Mouse (Mus musculus) liver, embryonic 11.5 days (tissue): ENCODE data around the gene Porcn. TPM values are rescaled to one million over a fixed set of nuclear protein-coding genes. Genes with fewer than 3 reads are reported as not detected.

ENCODE experiments used
- ATAC-seq: fragments of 200-750 bp; cut with Nextera tagmentation; replicated peaks from 2 replicates; pipeline ENCODE4 v1.8.0; 2017; ENCODE audit warnings: moderate number of reproducible peaks, mild to moderate bottlenecking, moderate TSS enrichment, moderate library complexity; ENCODE audit not compliant: low FRiP score
- DNase-seq: peaks from one replicate; pipeline ENCODE4 v3.0.0-alpha.2; 2017; ENCODE audit warnings: low spot score
- H3K27ac ChIP-seq: fragments of 300-500 bp; sonication (generic); 2 replicates; pipeline ENCODE4 v1.5.1; 2014; ENCODE audit warnings: mild to moderate bottlenecking, low read depth, low read length, control low read depth
- H3K27me3 ChIP-seq: fragments of 300-500 bp; sonication (generic); replicated peaks from 2 replicates; pipeline ENCODE4 v1.6.1; 2014; ENCODE audit warnings: low read length, mixed read lengths; ENCODE audit not compliant: control insufficient read depth, insufficient read depth
- H3K36me3 ChIP-seq: fragments of 300-500 bp; sonication (generic); 2 replicates; pipeline ENCODE4 v1.6.1; 2014; ENCODE audit warnings: mild to moderate bottlenecking, low read length, moderate library complexity, mixed read lengths; ENCODE audit not compliant: control insufficient read depth, insufficient read depth
- H3K4me1 ChIP-seq: fragments of 300-500 bp; sonication (generic); replicated peaks from 2 replicates; pipeline ENCODE4 v1.6.1; 2014; ENCODE audit warnings: low read length, mixed read lengths; ENCODE audit not compliant: control insufficient read depth, insufficient read depth
- H3K4me2 ChIP-seq: fragments of 300-500 bp; sonication (generic); 2 replicates; pipeline ENCODE4 v1.6.1; 2014; ENCODE audit warnings: mild to moderate bottlenecking, control low read depth, moderate library complexity
- H3K4me3 ChIP-seq: fragments of 300-500 bp; sonication (generic); 2 replicates; pipeline ENCODE4 v1.5.1; 2014; ENCODE audit warnings: low read depth, low read length, control low read depth
- H3K9ac ChIP-seq: fragments of 300-500 bp; sonication (generic); 2 replicates; pipeline ENCODE4 v1.6.1; 2014; ENCODE audit warnings: low read depth, low read length, control low read depth
- H3K9me3 ChIP-seq: fragments of 300-500 bp; sonication (generic); 2 replicates; pipeline ENCODE4 v1.6.1; 2016; ENCODE audit warnings: low read length, inconsistent platforms, mixed read lengths; ENCODE audit not compliant: control insufficient read depth
- WGBS: fragments of 180-500 bp; shearing (Covaris S2); extraction: QIAGEN DNeasy Blood & Tissue Kit; methylation state at CpG from one replicate; pipeline ENCODE4 v1.1.7; 2014; 5-methylcytosine and 5-hydroxymethylcytosine counted together
- polyA plus RNA-seq: library from polyadenylated mRNA; unstranded; fragments of >200 nt; fragmentation: Nextera tagmentation; extraction: Ambion mirVana; gene quantifications from 2 replicates; pipeline ENCODE4 v1.2.1, GENCODE M21; 2014

The Porcn gene
- polyA plus RNA-seq, 1 experiment from 2014 or later: 2.8 TPM

DNA sequence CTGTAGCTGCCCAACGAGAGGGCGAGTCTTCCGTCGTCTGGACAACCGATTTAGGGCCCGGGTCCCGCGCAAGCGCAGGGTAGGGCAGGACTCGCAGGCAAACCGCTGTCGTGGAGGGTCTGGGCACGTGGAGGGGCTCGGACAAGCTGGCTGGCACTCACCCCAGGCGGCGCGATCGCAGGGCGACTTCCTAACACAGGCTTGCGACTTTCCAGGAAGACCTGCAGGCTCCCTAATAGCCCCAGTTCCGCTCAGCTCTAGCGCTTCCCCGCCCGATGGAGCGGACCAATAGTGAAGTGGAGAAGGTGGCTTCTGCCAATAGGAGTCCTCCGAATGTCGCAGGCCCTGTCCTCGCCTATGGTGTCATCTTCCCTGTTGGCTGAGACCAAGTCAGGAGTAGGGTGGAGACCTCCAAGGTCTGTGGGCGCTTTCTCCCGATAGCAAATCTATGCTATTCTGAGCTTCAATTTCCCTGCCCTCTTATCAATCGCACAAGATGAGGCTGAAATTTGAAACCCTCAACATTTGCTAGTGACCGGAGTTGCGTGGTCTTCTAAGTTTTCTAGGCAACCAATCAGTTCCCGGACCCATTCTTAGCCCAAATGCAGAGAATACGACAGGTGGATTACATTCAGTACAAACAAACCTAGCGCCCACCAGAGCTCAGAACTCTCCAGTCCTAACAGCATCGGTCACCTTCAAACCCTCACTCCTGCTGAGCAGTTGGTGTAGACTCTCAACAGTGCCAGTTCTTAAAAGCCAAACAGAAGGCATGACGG lies 13.5 kb downstream of the Porcn start:
- ATAC-seq (peak; percentile 99), DNase-seq (peak; percentile 67)
- 8% methylated on average over 38 of the region's 38 CpGs for WGBS
- peak overlapping the region; percentile 73 for H3K4me2 ChIP-seq
- no peaks in the 10 kb centered on the region for H3K9me3 ChIP-seq
- H3K36me3 ChIP-seq: no peaks in the 10 kb centered on the region
- H3K4me3 ChIP-seq: peak overlapping the region; percentile 62
- no peaks in the 10 kb centered on the region for H3K27me3 ChIP-seq
- peak overlapping the region; percentile 78 for H3K9ac ChIP-seq
- peak overlapping the region; percentile 56 for H3K27ac ChIP-seq
- H3K4me1 ChIP-seq: peaks cover 4% of the 10 kb centered on the region; the same call in 1 of the 2 replicates

DNA sequence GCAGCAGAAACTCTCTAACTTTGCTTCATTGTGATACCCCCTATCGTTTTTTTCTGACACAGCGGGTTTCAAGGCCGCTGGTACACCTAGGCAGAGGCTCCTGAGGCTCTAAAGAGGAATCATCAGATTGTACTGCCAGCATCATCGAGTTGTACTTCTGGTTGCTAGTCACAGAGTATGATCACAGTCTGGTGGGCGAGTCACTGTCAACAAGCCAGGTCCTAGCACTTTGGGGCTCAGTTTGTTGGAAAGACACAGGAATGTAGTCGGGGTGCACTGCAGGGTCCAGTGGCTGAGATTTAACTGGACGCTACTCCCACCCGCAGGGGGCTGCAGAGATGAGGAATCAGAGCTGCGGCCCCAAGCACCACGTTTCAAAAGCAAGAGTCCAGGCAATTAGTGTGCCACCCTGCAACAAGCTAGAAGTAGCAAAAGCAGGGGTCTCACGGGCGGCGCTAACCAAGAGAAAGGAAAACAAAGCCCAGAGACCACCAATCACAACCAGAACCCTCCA lies 14.1 kb downstream of the Porcn start:
- DNase-seq (no peak), ATAC-seq (no peak)
- Histone ChIP-seq H3K4me1 (peaks cover 4% of the 10 kb centered on the region; the same call in 1 of the 2 replicates), H3K9ac (peak overlapping the region; percentile 78), H3K4me3 (peak overlapping the region; percentile 62), H3K27me3 (no peaks in the 10 kb centered on the region), H3K27ac (peak overlapping the region; percentile 56), H3K4me2 (peak overlapping the region; percentile 73), H3K9me3 (no peaks in the 10 kb centered on the region), H3K36me3 (no peaks in the 10 kb centered on the region)
- 13% methylated on average over 13 of the region's 13 CpGs for WGBS

DNA sequence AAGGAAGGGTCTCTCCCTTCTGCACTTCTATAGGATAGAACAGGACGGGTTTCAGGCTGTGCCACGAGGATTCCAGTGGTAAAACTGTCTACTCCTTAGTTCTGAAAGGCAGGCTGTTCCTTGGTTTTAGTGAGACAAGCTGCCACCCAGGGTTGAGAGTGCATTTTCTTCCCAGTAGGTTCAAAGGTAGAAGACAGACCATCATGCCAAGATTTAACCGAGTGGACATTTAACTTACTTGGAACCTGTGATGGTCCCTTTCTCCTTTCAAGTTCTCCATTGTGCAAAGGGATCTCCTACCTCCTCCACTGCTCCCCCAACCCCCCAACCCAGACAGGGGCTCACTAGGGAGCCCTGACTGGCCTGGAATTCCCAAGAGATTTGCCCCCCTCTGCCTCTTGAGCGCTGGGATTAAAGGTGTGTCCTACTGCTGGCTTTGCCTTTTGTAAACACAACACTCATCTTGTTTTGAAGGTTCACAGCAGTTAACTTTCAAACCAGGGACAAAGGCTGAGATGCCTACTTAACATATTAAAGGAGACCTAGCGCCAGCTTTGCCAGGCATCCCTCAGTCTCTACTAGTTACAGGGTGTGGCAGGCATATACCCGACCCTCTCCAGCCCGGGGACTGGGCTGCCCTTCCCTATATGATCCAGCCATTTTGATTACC lies 23.3 kb downstream of the Porcn start:
- no peak for ATAC-seq

DNA sequence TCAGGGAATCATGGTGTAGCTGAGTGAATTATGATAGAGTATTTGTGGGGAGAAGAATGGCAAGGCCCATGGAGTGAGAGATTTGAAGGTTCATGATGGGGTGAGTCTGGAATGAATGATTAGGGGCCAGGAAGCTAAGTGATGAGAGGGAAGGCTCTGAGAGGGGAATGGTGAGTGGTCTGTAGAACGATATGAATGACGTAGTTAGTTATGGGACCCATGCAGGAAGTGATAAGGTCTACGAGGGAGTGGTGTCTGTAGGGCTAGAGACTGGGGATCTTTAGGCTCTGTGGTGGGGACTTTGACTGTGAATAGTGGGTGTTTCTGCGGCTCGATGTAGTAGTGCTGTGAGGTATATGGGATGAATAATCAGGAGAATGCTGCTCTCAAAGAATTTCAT lies 26.7 kb downstream of the Porcn start:
- H3K4me1 ChIP-seq: 0 out of 2 replicates have a peak, but pooled peaks cover 2% of the 10 kb centered on the region
- 58% methylated on average over 5 of the region's 5 CpGs for WGBS
- H3K27me3 ChIP-seq: no peaks in the 10 kb centered on the region
- H3K27ac ChIP-seq: no peak overlapping the region
- no peak overlapping the region for H3K4me2 ChIP-seq
- no peaks in the 10 kb centered on the region for H3K9me3 ChIP-seq
- H3K9ac ChIP-seq: no peak overlapping the region
- no peak for DNase-seq
- H3K36me3 ChIP-seq: no peaks in the 10 kb centered on the region
- no peak; the same call in 1 of the 2 replicates for ATAC-seq
- H3K4me3 ChIP-seq: no peak overlapping the region

More for the DNA sequence above, 23.3 kb downstream of the Porcn start:
- WGBS: 17% methylated on average over 7 of the region's 7 CpGs
- no peak overlapping the region for H3K9ac ChIP-seq
- no peak overlapping the region for H3K4me3 ChIP-seq
- no peak for DNase-seq
- no peak overlapping the region for H3K4me2 ChIP-seq
- no peak overlapping the region for H3K27ac ChIP-seq
- 0 out of 2 replicates have a peak, but pooled peaks cover 2% of the 10 kb centered on the region for H3K4me1 ChIP-seq
- H3K9me3 ChIP-seq: no peaks in the 10 kb centered on the region
- H3K27me3 ChIP-seq: no peaks in the 10 kb centered on the region
- no peaks in the 10 kb centered on the region; the same call in 1 of the 2 replicates for H3K36me3 ChIP-seq

DNA sequence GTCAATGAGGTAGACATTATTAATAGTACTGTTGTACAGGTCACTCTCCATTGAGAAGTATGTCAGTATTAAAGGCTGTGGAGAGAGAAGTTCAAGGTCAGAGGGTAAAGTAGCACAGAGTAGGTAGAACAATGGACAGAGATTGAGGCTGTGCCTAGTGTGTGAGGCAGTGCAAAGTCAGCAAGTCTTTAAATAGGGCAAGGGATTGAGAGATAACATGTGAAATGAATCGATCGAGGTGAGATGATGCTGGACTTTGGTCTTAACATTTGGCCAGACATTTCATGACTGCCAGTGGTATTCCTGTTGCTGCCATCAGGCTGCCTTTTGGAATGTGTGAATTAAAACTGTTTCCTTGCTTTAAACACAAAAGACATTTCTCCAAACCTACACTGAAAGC lies 27.5 kb downstream of the Porcn start:
- Histone ChIP-seq H3K27me3 (no peaks in the 10 kb centered on the region), H3K36me3 (no peaks in the 10 kb centered on the region), H3K4me3 (no peak overlapping the region), H3K9me3 (no peaks in the 10 kb centered on the region), H3K4me1 (0 out of 2 replicates have a peak, but pooled peaks cover 2% of the 10 kb centered on the region), H3K27ac (no peak overlapping the region), H3K4me2 (no peak overlapping the region), H3K9ac (no peak overlapping the region)
- 87% methylated on average over 2 of the region's 2 CpGs for WGBS
- DNase-seq: no peak
- ATAC-seq: no peak

DNA sequence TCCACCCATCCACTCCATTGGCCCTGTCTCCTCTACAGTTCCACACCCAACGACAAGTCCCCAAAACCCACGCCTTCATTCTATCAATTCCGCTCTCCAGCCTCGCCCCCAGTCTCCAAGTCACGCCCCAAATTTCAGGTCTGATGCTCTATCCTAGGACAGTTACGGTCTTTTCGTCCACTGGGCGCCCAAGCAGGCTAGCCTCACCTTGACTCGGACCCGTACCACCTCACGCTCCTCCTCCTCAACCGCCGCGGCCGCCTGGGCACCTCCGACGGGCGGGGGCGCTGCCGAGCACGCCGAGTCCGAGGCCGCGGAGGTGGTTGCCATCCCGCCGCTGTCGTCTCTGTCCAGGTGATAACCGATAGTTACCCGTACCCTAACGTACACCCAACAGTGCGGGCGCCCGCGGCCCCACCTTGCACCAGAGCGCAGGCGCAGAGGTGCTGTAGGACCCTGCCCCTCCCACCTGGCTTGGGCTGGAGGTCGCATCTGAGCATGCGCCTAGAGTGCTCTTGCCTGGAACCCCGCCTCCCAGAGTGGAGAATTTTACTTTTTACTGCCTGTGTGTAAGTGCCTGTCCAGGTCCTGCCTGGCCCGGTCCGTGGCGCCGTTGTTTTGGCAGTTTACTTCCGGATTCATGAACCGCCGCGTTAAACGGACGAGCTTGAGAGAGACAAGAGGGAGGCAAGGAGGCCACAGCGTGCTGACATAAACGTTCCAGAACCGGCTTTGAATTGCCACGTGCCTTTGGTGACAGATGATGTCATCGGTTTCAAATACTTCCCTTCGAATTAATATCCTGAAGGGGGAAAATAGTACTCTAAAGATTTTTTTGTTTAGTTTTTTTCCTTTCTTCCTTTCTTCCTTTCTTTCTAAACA lies 30.6 kb downstream of the Porcn start, which contains the start of gene Tbc1d25:
Gene Tbc1d25 (minus strand): TSS at position 678 of the 882 bp plus-strand sequence.
- Histone ChIP-seq H3K9me3 (no peaks in the 10 kb centered on the region), H3K4me2 (peak within 1 kb of the TSS; percentile 63), H3K36me3 (no peaks in the 10 kb centered on the region), H3K27me3 (no peaks in the 10 kb centered on the region), H3K27ac (peak within 1 kb of the TSS; percentile 75), H3K4me3 (peak within 1 kb of the TSS; percentile 61), H3K9ac (peak within 1 kb of the TSS; percentile 70), H3K4me1 (0 out of 2 replicates have a peak, but pooled peaks cover 2% of the 10 kb centered on the region)
- WGBS: 9% methylated on average over 56 of the region's 56 CpGs
- ATAC-seq (peak; percentile 91), DNase-seq (peak; percentile 78)

DNA sequence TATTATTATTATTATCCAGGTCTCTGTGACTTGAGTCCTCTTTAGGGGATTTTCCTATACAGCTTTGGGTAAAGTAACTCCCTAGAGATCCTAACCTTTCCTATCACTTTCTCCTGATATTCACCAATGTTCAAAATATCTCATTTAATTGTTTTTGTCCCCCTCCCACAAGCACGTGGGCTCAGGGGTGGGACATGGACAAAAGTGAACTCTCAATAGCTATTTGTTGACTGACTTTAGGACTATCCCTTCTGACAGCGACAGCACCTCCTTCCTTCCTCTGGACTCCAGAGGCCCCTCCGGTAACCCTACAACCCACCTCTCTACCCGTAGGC lies 31.2 kb downstream of the Porcn start:
- peak overlapping the region; percentile 70 for H3K9ac ChIP-seq
- peak overlapping the region; percentile 61 for H3K4me3 ChIP-seq
- WGBS: 12% methylated on average over 4 of the region's 4 CpGs
- ATAC-seq (no peak), DNase-seq (no peak)
- 0 out of 2 replicates have a peak, but pooled peaks cover 2% of the 10 kb centered on the region for H3K4me1 ChIP-seq
- H3K27ac ChIP-seq: peak overlapping the region; percentile 75; the same call in 1 of the 2 replicates
- H3K9me3 ChIP-seq: no peaks in the 10 kb centered on the region
- H3K36me3 ChIP-seq: no peaks in the 10 kb centered on the region
- peak overlapping the region; percentile 63 for H3K4me2 ChIP-seq
- no peaks in the 10 kb centered on the region for H3K27me3 ChIP-seq
